Mouse (Mus musculus) limb, embryonic 15.5 days (tissue): ENCODE data around the gene Sox10. TPM values are rescaled to one million over a fixed set of nuclear protein-coding genes. Genes with fewer than 3 reads are reported as not detected.

Experiments
- ATAC-seq: fragments of 200-750 bp; cut with Nextera tagmentation; 2 replicates; pipeline ENCODE4 v1.8.0; 2017; ENCODE audit warnings: low read depth, moderate TSS enrichment; ENCODE audit not compliant: insufficient number of reproducible peaks, low FRiP score, low TSS enrichment
- H3K27ac ChIP-seq: fragments of 300-500 bp; sonication (generic); 2 replicates; pipeline ENCODE4 v1.5.1; 2015; ENCODE audit warnings: moderate library complexity, mild to moderate bottlenecking, inconsistent platforms
- H3K27me3 ChIP-seq: fragments of 300-500 bp; sonication (generic); 2 replicates; pipeline ENCODE4 v1.6.1; 2015; ENCODE audit warnings: inconsistent platforms
- H3K36me3 ChIP-seq: fragments of 300-500 bp; sonication (generic); 2 replicates; pipeline ENCODE4 v1.6.1; 2015; ENCODE audit warnings: inconsistent platforms
- H3K4me1 ChIP-seq: fragments of 300-500 bp; sonication (generic); 2 replicates; pipeline ENCODE4 v1.6.1; 2015; ENCODE audit warnings: inconsistent platforms
- H3K4me2 ChIP-seq: fragments of 300-500 bp; sonication (generic); 2 replicates; pipeline ENCODE4 v1.6.1; 2015; ENCODE audit warnings: mild to moderate bottlenecking, inconsistent platforms
- H3K4me3 ChIP-seq: fragments of 300-500 bp; sonication (generic); 2 replicates; pipeline ENCODE4 v1.5.1; 2015; ENCODE audit warnings: mild to moderate bottlenecking, inconsistent platforms
- H3K9ac ChIP-seq: fragments of 300-500 bp; sonication (generic); 2 replicates; pipeline ENCODE4 v1.6.1; 2015; ENCODE audit warnings: inconsistent platforms
- H3K9me3 ChIP-seq: fragments of 300-500 bp; sonication (generic); 2 replicates; pipeline ENCODE4 v1.6.1; 2016; ENCODE audit warnings: inconsistent platforms
- WGBS: fragments of 180-500 bp; shearing (Covaris S2); methylation state at CpG from one replicate; pipeline ENCODE4 v1.1.7; 2015; 5-methylcytosine and 5-hydroxymethylcytosine counted together
- polyA plus RNA-seq: library from polyadenylated mRNA; unstranded; fragments of >200 nt; fragmentation: Nextera tagmentation; extraction: Ambion mirVana; gene quantifications from 2 replicates; pipeline ENCODE4 v1.2.1, GENCODE M21; 2015

Gene Sox10
- polyA plus RNA-seq, 1 experiment from 2014 or later = 5.2 TPM

DNA sequence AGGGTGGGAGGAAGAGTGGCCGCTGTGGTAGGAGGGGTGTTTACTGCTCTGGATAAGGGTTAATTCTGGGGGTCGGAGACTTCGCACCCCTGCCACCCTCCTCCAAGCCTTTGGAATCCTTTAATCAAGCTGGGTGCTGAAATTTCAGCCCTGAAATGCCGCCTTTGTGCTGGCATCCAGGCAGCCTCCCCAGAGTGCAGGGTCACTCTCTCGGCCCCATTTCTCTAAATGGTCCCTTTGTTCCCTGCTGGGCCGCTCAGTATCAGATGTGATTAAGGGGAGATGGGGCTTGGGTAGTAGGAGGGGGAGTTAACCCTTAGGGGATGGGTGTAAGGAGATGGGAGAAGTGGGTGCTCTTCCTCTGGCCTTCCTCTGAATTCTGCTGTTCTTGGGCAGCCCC, 12.3 kb downstream of the Sox10 start:
- Histone ChIP-seq H3K4me3 (no peak overlapping the region), H3K4me1 (0 out of 2 replicates have a peak, but pooled peaks cover 7% of the 10 kb centered on the region), H3K36me3 (peaks cover 53% of the 10 kb centered on the region), H3K27me3 (peaks cover 5% of the 10 kb centered on the region; the same call in 1 of the 2 replicates), H3K9me3 (no peaks in the 10 kb centered on the region), H3K27ac (peak overlapping the region; percentile 33; the same call in 1 of the 2 replicates), H3K9ac (no peak overlapping the region), H3K4me2 (no peak overlapping the region)
- no peak for ATAC-seq
- 63% methylated on average over 6 of the region's 6 CpGs for WGBS

DNA sequence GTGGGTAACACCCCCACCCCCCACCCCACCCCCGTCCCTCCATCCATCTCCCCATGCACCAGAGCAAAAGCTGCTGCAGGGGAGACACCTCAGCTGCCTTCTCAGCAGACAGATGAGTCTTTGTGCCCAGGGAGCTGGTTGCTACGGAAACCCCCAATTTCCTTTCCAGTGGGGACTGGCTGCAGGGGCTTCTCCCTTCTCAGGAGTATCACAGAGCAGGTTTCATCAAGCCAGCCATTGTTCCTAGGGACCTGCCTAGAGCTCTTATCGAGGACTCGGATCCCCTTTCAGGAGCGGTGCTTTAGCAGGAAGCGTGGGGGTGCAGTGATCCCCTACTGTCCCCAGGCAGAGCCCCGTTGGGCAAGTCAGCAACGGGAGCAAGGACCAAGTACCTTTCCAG, 13.2 kb downstream of the Sox10 start:
- H3K9me3 ChIP-seq = no peaks in the 10 kb centered on the region
- H3K4me1 ChIP-seq = 0 out of 2 replicates have a peak, but pooled peaks cover 7% of the 10 kb centered on the region
- WGBS = 73% methylated on average over 8 of the region's 8 CpGs
- no peak overlapping the region for H3K4me3 ChIP-seq
- H3K27ac ChIP-seq = peak overlapping the region; percentile 43
- H3K9ac ChIP-seq = no peak overlapping the region
- peaks cover 61% of the 10 kb centered on the region for H3K36me3 ChIP-seq
- peaks cover 5% of the 10 kb centered on the region; the same call in 1 of the 2 replicates for H3K27me3 ChIP-seq
- ATAC-seq = no peak
- no peak overlapping the region for H3K4me2 ChIP-seq

DNA sequence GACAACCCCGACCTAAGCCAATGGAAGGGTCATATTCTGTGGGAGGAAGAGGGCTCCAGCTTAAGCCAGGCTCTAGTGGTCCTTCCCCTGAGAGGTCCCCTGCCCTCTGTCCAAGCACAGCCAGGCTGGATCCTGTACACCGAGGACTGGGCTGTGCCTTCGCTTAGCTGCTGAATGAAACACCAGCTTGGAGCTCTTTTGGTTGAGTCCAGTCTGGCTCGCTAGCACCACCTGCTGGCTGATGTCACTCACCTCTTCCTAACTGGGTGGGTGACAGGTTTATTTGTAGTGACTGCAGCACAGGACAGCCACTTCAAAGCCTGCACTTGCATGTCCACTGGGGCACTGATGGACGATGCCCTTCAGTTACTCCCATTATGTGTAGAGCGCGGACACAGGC, 16.5 kb downstream of the Sox10 start:
- peaks cover 91% of the 10 kb centered on the region for H3K36me3 ChIP-seq
- H3K4me3 ChIP-seq = no peak overlapping the region
- H3K27ac ChIP-seq = no peak overlapping the region
- WGBS = 43% methylated on average over 7 of the region's 7 CpGs
- 0 out of 2 replicates have a peak, but pooled peaks have one; percentile 56 for ATAC-seq
- no peaks in the 10 kb centered on the region for H3K9me3 ChIP-seq
- H3K9ac ChIP-seq = no peak overlapping the region
- 0 out of 2 replicates have a peak, but pooled peaks cover 7% of the 10 kb centered on the region for H3K4me1 ChIP-seq
- no peaks in the 10 kb centered on the region for H3K27me3 ChIP-seq
- no peak overlapping the region for H3K4me2 ChIP-seq

DNA sequence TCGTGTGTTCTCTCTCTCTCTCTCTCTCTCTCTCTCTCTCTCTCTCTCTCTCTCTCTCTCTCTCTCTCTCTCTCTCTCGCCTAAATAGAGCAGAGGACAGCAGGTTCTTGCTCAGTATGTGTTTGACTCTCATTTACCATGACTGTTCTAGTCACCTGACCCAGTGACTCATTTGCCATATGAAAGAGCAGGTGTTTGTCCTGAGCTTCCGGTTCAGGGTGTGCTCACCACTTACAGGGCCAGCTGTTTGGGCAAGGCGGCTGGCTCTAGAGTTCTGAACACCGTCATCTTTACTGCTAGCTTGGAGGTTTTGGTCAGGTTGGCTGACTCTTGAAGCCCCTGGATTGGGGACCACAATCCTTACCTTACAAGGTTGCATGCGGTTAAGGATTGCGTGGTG, 19.5 kb downstream of the Sox10 start:
- no peak overlapping the region for H3K4me2 ChIP-seq
- no peak for ATAC-seq
- peaks cover 62% of the 10 kb centered on the region for H3K36me3 ChIP-seq
- H3K27ac ChIP-seq = no peak overlapping the region
- 86% methylated on average over 7 of the region's 7 CpGs for WGBS
- peaks cover 15% of the 10 kb centered on the region for H3K4me1 ChIP-seq
- no peaks in the 10 kb centered on the region for H3K9me3 ChIP-seq
- no peak overlapping the region for H3K9ac ChIP-seq
- H3K27me3 ChIP-seq = no peaks in the 10 kb centered on the region
- no peak overlapping the region for H3K4me3 ChIP-seq

DNA sequence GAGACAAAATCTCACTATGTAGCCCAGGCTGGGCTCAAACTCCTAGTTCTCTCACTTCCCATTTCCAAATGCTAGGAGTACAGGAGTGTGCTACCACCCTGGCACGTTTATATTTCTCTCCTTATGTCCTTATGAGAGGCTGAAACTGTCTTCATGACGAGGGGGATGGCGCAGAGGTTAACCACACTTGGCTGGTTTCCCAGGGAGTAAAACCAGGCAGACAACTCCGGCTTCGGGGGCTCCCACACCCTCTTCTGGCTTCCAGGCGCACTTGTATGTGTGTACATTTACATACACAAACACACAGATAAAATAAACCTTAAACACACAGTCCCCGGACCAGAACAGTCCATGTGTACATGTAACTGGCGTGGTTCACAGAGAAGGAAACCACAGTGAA, 21.0 kb downstream of the Sox10 start:
- peak overlapping the region; percentile 50; the same call in 1 of the 2 replicates for H3K27ac ChIP-seq
- no peak overlapping the region for H3K4me3 ChIP-seq
- H3K4me1 ChIP-seq = peaks cover 18% of the 10 kb centered on the region
- ATAC-seq = no peak
- H3K9me3 ChIP-seq = no peaks in the 10 kb centered on the region
- no peak overlapping the region for H3K4me2 ChIP-seq
- H3K36me3 ChIP-seq = peaks cover 51% of the 10 kb centered on the region
- H3K27me3 ChIP-seq = no peaks in the 10 kb centered on the region
- 60% methylated on average over 8 of the region's 8 CpGs for WGBS
- H3K9ac ChIP-seq = no peak overlapping the region

DNA sequence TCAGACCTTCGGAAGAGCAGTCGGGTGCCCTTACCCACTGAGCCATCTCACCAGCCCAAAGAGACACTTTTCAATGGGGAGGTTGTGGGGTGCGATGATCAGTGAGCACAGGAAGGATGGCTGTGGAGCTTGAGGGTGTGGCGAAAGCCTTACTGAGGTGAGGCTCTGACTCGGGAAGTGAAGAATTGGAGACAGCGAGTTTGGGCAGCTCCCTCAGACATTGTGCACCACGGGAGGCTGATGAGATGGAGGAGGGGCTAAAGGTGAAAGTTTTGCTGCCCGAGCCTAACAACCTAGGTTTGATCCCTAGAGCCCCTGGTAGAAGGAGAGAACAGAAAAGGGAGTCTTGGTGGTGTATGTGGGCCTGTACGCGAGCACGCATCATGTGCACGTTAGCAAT, 21.7 kb downstream of the Sox10 start:
- Histone ChIP-seq H3K9me3 (no peaks in the 10 kb centered on the region), H3K27ac (no peak overlapping the region), H3K4me2 (no peak overlapping the region), H3K4me3 (no peak overlapping the region), H3K4me1 (peaks cover 18% of the 10 kb centered on the region), H3K9ac (no peak overlapping the region), H3K36me3 (peaks cover 44% of the 10 kb centered on the region), H3K27me3 (no peaks in the 10 kb centered on the region)
- no peak for ATAC-seq
- WGBS = 85% methylated on average over 12 of the region's 12 CpGs

DNA sequence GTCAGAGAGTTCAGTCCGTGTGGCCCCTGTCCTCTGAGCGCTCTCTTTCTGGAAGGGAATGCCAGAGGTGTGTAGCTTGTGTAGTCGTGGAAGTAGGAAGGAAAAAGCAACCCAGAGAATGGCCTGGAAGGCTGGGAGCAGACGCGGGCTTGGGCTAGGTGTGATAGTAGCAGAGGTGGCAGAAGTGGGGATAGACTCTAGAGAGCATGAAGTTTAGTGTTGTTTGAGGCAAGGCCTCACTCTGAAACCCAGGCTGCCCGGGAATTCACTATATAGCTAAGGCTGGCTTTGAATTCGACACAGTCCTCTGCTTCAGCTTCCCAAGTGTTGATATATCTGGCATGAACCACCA, 23.5 kb downstream of the Sox10 start:
- peak overlapping the region; percentile 83 for H3K4me2 ChIP-seq
- no peaks in the 10 kb centered on the region for H3K9me3 ChIP-seq
- no peaks in the 10 kb centered on the region for H3K27me3 ChIP-seq
- peak overlapping the region; percentile 54; the same call in 1 of the 2 replicates for H3K27ac ChIP-seq
- H3K36me3 ChIP-seq = peaks cover 26% of the 10 kb centered on the region
- no peak for ATAC-seq
- peak overlapping the region; percentile 78 for H3K9ac ChIP-seq
- WGBS = 1% methylated on average over 7 of the region's 7 CpGs
- peak overlapping the region; percentile 86 for H3K4me3 ChIP-seq
- peaks cover 18% of the 10 kb centered on the region for H3K4me1 ChIP-seq

DNA sequence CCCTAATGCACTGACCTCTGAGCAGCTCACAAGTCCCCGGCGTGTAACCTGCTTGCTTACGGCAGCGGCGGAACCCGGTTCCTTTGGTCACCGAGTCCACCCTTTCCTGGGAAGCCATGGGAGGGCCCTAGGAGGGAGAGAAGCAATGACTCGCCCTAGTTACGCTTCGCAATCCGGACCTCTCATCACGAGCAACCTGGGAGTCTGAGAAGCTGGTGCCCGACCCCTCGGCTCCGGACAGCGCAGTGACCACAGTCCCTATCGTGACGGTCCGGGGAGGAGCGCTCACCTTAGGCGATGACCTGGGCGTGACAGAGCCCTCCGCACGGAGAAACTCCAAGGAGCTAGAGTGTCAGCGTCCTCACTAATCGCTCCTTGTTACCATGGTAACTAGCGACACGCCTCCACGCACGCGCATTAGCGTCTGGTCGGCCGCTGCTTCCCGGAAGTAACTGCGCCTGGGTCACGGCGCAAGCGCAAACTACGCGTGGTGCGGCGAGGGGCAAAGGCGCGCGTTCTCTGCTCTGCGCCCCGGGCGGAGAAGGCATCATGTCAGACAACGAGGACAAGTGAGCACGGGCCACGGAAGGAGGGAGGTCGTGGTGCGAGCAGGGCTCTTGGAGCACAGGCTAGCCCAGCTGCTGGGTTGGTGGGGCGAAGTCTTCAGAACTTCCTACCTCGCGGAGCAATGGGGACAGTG, 24.0 kb downstream of the Sox10 start, which contains the start of the genes Polr2f and 1700088E04Rik:
Gene Polr2f (plus strand): TSS at position 144 of the 700 bp plus-strand sequence.
Gene 1700088E04Rik (minus strand): TSS at position 388 of the 700 bp plus-strand sequence.
- Histone ChIP-seq H3K9ac (peak within 1 kb of the TSS; percentile 78), H3K27me3 (no peaks in the 10 kb centered on the region), H3K4me1 (peaks cover 22% of the 10 kb centered on the region), H3K27ac (peak within 1 kb of the TSS; percentile 54; the same call in 1 of the 2 replicates), H3K36me3 (peaks cover 21% of the 10 kb centered on the region), H3K4me2 (peak within 1 kb of the TSS; percentile 83), H3K9me3 (no peaks in the 10 kb centered on the region), H3K4me3 (peak within 1 kb of the TSS; percentile 86)
- WGBS = under 1% methylated on average over 57 of the region's 57 CpGs
- ATAC-seq = peak; percentile 80

DNA sequence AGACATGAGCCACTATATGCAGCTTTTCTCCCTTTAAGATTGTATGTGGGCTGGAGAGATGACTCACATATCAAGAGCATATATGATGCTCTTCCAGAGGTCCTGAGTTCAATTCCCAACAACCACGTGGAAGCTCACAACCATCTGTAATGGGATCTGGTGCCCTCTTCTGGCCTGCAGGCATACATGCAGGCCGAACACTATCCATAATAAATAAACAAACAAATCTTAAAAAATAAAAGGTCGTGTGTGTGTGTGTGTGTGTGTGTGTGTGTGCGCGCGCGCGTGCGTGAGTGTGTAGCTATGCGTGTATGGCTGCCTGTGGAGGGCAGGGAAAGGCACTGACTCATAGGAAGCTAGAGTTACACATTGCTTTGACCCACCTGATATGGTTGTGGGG, 25.4 kb downstream of the Sox10 start:
- Histone ChIP-seq H3K9me3 (no peaks in the 10 kb centered on the region), H3K36me3 (peaks cover 11% of the 10 kb centered on the region), H3K27ac (no peak overlapping the region), H3K4me3 (no peak overlapping the region), H3K4me1 (peaks cover 36% of the 10 kb centered on the region), H3K27me3 (no peaks in the 10 kb centered on the region), H3K4me2 (no peak overlapping the region), H3K9ac (no peak overlapping the region)
- 62% methylated on average over 10 of the region's 10 CpGs for WGBS
- no peak for ATAC-seq

DNA sequence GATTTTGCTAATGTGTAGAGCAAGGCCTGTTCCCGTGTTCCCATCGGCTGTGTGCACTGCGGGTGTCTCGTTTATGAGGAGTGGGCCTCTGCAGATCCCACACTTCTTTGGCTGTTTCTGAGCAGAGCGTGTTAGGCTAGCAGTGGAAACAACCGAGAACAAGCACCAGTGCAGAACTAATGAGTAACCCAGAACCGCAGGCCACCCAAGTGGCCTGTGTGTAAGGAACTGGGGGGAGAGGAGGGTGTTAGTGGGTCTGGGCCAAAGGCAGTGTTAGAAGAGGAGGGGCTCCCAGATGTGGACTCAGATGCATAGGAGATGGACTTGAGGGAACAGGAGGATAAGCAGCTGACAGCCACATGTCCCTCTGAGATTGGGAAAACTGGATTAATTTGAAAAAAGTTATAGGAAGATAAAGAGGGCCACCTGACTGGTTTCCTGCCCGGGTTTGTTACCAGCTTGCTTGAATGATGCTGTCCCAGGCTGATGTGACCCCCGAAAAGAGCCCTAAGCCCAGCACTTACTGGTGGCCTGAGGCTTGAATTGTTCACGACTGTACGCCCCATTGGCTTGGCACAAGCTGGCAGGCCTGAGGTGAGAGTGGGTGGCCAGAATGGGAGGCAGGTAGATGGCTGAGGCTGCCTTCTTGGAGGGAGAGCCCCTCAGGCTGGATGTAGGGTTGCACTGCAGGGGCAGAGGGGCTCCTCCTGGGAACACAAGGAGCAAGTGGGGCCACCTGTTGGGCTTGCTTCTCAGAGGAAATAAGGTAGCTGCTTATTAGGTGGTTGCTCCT, 29.1 kb downstream of the Sox10 start:
- WGBS = 40% methylated on average over 11 of the region's 11 CpGs
- H3K36me3 ChIP-seq = peaks cover 33% of the 10 kb centered on the region
- H3K27ac ChIP-seq = peak overlapping the region; percentile 69
- H3K4me1 ChIP-seq = peaks cover 24% of the 10 kb centered on the region
- H3K4me2 ChIP-seq = no peak overlapping the region
- no peaks in the 10 kb centered on the region for H3K27me3 ChIP-seq
- H3K9me3 ChIP-seq = no peaks in the 10 kb centered on the region
- no peak overlapping the region for H3K4me3 ChIP-seq
- no peak overlapping the region for H3K9ac ChIP-seq
- peak; percentile 57; the same call in 1 of the 2 replicates for ATAC-seq

DNA sequence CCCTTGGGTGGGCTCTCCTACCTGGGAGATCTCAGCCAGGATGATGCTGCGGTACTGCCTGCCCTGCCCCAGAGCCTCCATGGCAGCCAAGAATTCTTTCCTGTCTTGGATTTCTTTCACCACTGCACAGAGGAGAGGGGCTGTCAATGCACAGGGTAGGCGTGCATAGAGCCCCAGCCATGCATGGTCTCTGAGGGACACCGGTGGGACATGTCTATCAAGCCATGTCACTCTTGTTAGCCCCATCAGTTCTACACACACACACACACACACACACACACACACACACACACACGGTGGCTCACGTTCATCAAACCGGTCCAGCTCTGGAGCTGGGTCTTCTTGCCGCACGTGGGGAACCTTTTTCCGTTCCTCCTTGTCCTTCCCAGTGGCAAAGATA, 29.7 kb downstream of the Sox10 start:
- H3K4me3 ChIP-seq = no peak overlapping the region
- H3K4me2 ChIP-seq = no peak overlapping the region
- peaks cover 21% of the 10 kb centered on the region for H3K4me1 ChIP-seq
- H3K27ac ChIP-seq = peak overlapping the region; percentile 69
- peaks cover 39% of the 10 kb centered on the region for H3K36me3 ChIP-seq
- no peak overlapping the region for H3K9ac ChIP-seq
- WGBS = 57% methylated on average over 9 of the region's 9 CpGs
- H3K27me3 ChIP-seq = no peaks in the 10 kb centered on the region
- H3K9me3 ChIP-seq = no peaks in the 10 kb centered on the region
- ATAC-seq = no peak
